ENCODE assay signal across 8 mouse cellular contexts in the genomic region with DNA sequence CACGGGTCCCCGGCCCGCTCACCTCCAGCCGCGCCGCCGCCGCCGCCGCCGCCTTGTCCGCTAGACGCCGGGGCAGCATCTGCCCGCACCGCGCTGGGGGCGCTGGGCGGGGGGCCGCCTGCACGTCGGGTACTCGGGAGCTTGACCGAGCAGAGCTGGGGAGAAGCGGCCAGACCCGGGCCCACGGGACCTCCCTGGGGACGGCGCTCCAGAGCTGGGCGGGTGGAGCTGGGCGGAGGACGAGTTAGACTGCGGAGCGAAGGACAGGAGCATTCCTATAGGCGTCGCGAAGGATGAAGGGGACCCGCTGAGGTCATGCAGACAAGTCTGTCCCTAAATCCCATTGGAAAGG. TPM values are rescaled to one million over a fixed set of nuclear protein-coding genes. Genes with fewer than 3 reads are reported as not detected.
A peak's percentile ranks its signal among the peaks of the same experiment; 100 is the strongest.
DNase-seq lines count a peak whose midpoint lies in the region; ATAC-seq and TF ChIP-seq lines count a peak whose summit lies in the region.

Gene Hecw2, minus strand, starts transcription at position 215 of the 352 bp plus-strand sequence.

- H3K36me3 ChIP-seq in C2C12 (ENCODE audit: control insufficient read depth, insufficient read depth): no peaks in the 10 kb centered on the region
- H3K36me3 ChIP-seq in embryonic facial prominence, embryonic 13.5 days: no peaks in the 10 kb centered on the region
- H3K36me3 ChIP-seq in heart, embryonic 12.5 days: no peaks in the 10 kb centered on the region
- H3K36me3 ChIP-seq in liver, embryonic 15.5 days (replicated peaks): no peaks in the 10 kb centered on the region

- H3K27me3 ChIP-seq in C2C12 (ENCODE audit: control insufficient read depth, insufficient read depth, insufficient read length): no peaks in the 10 kb centered on the region
- H3K27me3 ChIP-seq in embryonic facial prominence, embryonic 13.5 days: no peaks in the 10 kb centered on the region
- no peaks in the 10 kb centered on the region for H3K27me3 ChIP-seq in heart, embryonic 12.5 days (replicated peaks)
- peaks cover 49% of the 10 kb centered on the region for H3K27me3 ChIP-seq in liver, embryonic 15.5 days

- H3ac ChIP-seq in C2C12 (ENCODE audit: control insufficient read depth, insufficient read length, low read depth): peak within 1 kb of the TSS; percentile 68

- peak within 1 kb of the TSS; percentile 74 for H3K4me2 ChIP-seq in embryonic facial prominence, embryonic 13.5 days
- peak within 1 kb of the TSS; percentile 70 for H3K4me2 ChIP-seq in heart, embryonic 12.5 days
- H3K4me2 ChIP-seq in liver, embryonic 15.5 days: peak within 1 kb of the TSS; percentile 66

- H3K4me3 ChIP-seq in C2C12 (ENCODE audit: insufficient read depth, poor library complexity, severe bottlenecking): peak within 1 kb of the TSS; percentile 39
- peak within 1 kb of the TSS; percentile 84 for H3K4me3 ChIP-seq in embryonic facial prominence, embryonic 13.5 days
- H3K4me3 ChIP-seq in heart, embryonic 12.5 days: peak within 1 kb of the TSS; percentile 67
- H3K4me3 ChIP-seq in liver, embryonic 15.5 days (replicated peaks): peak within 1 kb of the TSS; percentile 56

- H3K79me3 ChIP-seq in C2C12 (ENCODE audit: low read depth): no peaks in the 10 kb centered on the region

- H3K4me1 ChIP-seq in embryonic facial prominence, embryonic 13.5 days: 0 out of 2 replicates have a peak, but pooled peaks cover 4% of the 10 kb centered on the region
- no peaks in the 10 kb centered on the region for H3K4me1 ChIP-seq in heart, embryonic 12.5 days (replicated peaks)
- H3K4me1 ChIP-seq in liver, embryonic 15.5 days (replicated peaks): no peaks in the 10 kb centered on the region

- ATAC-seq in embryonic facial prominence, embryonic 13.5 days (ENCODE audit: insufficient number of reproducible peaks, insufficient read depth, low FRiP score, low TSS enrichment, low read depth): peak; percentile 69
- peak; percentile 84 for ATAC-seq in heart, embryonic 12.5 days (ENCODE audit: insufficient number of reproducible peaks, low FRiP score)
- ATAC-seq in liver, embryonic 15.5 days (ENCODE audit: insufficient read depth): no peak

- no peaks in the 10 kb centered on the region for H3K9me3 ChIP-seq in embryonic facial prominence, embryonic 13.5 days
- H3K9me3 ChIP-seq in heart, embryonic 12.5 days (replicated peaks): no peaks in the 10 kb centered on the region
- no peaks in the 10 kb centered on the region for H3K9me3 ChIP-seq in liver, embryonic 15.5 days (replicated peaks)

- no peaks in the 10 kb centered on the region for H3K79me2 ChIP-seq in C2C12 (ENCODE audit: control insufficient read depth, insufficient read depth)

- under 1% methylated on average over 38 of the region's 38 CpGs for WGBS in embryonic facial prominence, embryonic 13.5 days
- 0% methylated on average over 29 of the region's 38 CpGs for WGBS in heart, embryonic 12.5 days
- WGBS in liver, embryonic 15.5 days (ENCODE audit: insufficient replicate concordance): 2% methylated on average over 38 of the region's 38 CpGs

- DNase-seq in R1 (ENCODE audit: low read depth, low spot score): peak; percentile 61
- peak; percentile 2 to 42 for DNase-seq in kidney, postnatal 25 days
- DNase-seq in right cerebral cortex, adult 2 months (ENCODE audit: low spot score in 2 of 2): peak; percentile 48 to 59
- no peak for DNase-seq in B cell, adult 2 months

- H3K9ac ChIP-seq in embryonic facial prominence, embryonic 13.5 days: peak within 1 kb of the TSS; percentile 88
- H3K9ac ChIP-seq in heart, embryonic 12.5 days: peak within 1 kb of the TSS; percentile 90
- no peak within 1 kb of the TSS for H3K9ac ChIP-seq in liver, embryonic 15.5 days

- TF ChIP-seq CTCF in C2C12 (IDR thresholded peaks at IDR 0.05; ENCODE audit: control insufficient read depth, insufficient read depth, insufficient read length): no peak

- H3K27ac ChIP-seq in embryonic facial prominence, embryonic 13.5 days: peak within 1 kb of the TSS; percentile 91
- H3K27ac ChIP-seq in heart, embryonic 12.5 days (ENCODE audit: poor library complexity, severe bottlenecking): peak within 1 kb of the TSS; percentile 82
- H3K27ac ChIP-seq in liver, embryonic 15.5 days (replicated peaks): no peak within 1 kb of the TSS

TF ChIP-seq in C2C12, 6 proteins besides CTCF, POLR2A, EP300 and RAD21:
- TF ChIP-seq MAX (IDR thresholded peaks at IDR 0.05) (no peak), CEBPB (IDR thresholded peaks at IDR 0.05; ENCODE audit: low read depth) (no peak), MYOD1 (IDR thresholded peaks at IDR 0.05; ENCODE audit: control insufficient read depth, insufficient read length, low read depth) (no peak), USF1 (IDR thresholded peaks at IDR 0.05; ENCODE audit: low read depth) (no peak), MYOG (IDR thresholded peaks at IDR 0.05; ENCODE audit: control insufficient read depth, extremely low read depth, insufficient read length) (no peak), FOSL1 (IDR thresholded peaks at IDR 0.05; ENCODE audit: insufficient read depth, low read length, poor library complexity, severe bottlenecking) (no peak)

RNA-seq across cellular contexts. Expression of gene Hecw2, which starts in this region (rescaled TPM):
- polyA plus RNA-seq in C2C12 (2012; fragmentation: generic; extraction: Trizol): 1.2 TPM
- 7.6 and 8.3 TPM in 2 replicates for polyA plus RNA-seq in embryonic facial prominence, embryonic 13.5 days (2015; fragmentation: Nextera tagmentation; extraction: Ambion mirVana)
- 8.2 and 9.6 TPM in 2 replicates for polyA plus RNA-seq in heart, embryonic 12.5 days (2016; fragmentation: Nextera tagmentation; extraction: Ambion mirVana)
- 0.52 and 0.63 TPM in 2 replicates for polyA plus RNA-seq in liver, embryonic 15.5 days (2015; fragmentation: Nextera tagmentation; extraction: Ambion mirVana)

Comparison
In these comparisons a context has a peak if more than half of its experiments do, and no peak if none do; other contexts are left out.
1. DNase-seq: peak in R1 (single experiment), kidney, postnatal 25 days (2 of 2) and right cerebral cortex, adult 2 months (2 of 2); none in B cell, adult 2 months (0 of 2).
2. Peak in every context shown above with its lines, with median percentiles within 50 percentile points of each other: H3K4me3 ChIP-seq and H3K4me2 ChIP-seq.